Mouse (Mus musculus): ENCODE measurements at regions not wholly inside any gene's neighbourhood (a gene's known extent, or its start where the extent isn't known, plus 50 kb on each side); places are given as distances from the start of the nearest gene placed in this dataset.
A peak's percentile ranks its signal among the peaks of the same experiment; 100 is the strongest.

- DNase-seq (ENCODE audit: low spot score), result no peak
Measured at GRCm38 (mm10) chr10:71485063-71485762, 137.7 kb downstream of the Ipmk start.

GRCm38 (mm10) chr10:71489791-71490190 lies 142.2 kb downstream of the Ipmk start:
- DNase-seq (ENCODE audit: low spot score), result no peak

GRCm38 (mm10) chr10:71502096-71502495 lies 154.5 kb downstream of the Ipmk start:
- no peak for DNase-seq (ENCODE audit: low spot score)

- no peak for DNase-seq (ENCODE audit: low spot score)
Measured at GRCm38 (mm10) chr10:71504219-71504618, 156.7 kb downstream of the Ipmk start.

GRCm38 (mm10) chr10:71525290-71525689 lies 177.7 kb downstream of the Ipmk start:
- no peak for DNase-seq (ENCODE audit: low spot score)

GRCm38 (mm10) chr10:71533759-71534158 lies 186.2 kb downstream of the Ipmk start:
- DNase-seq (ENCODE audit: low spot score), result no peak

GRCm38 (mm10) chr10:71545489-71545888 lies 197.9 kb downstream of the Ipmk start:
- DNase-seq (ENCODE audit: low spot score), result no peak

GRCm38 (mm10) chr10:71546507-71546906 lies 198.9 kb downstream of the Ipmk start:
- DNase-seq (ENCODE audit: low spot score), result no peak

- no peak for DNase-seq (ENCODE audit: low spot score)
Measured at GRCm38 (mm10) chr10:71583716-71584115, 236.2 kb downstream of the Ipmk start.

GRCm38 (mm10) chr10:71598515-71598914 lies 251.0 kb downstream of the Ipmk start:
- no peak for DNase-seq (ENCODE audit: low spot score)

- no peak for DNase-seq (ENCODE audit: low spot score)
Measured at GRCm38 (mm10) chr10:71613736-71614135, 266.2 kb downstream of the Ipmk start.

GRCm38 (mm10) chr10:71617156-71617555 lies 269.6 kb downstream of the Ipmk start:
- no peak for DNase-seq (ENCODE audit: low spot score)

GRCm38 (mm10) chr10:71646071-71646470 lies 298.5 kb downstream of the Ipmk start:
- DNase-seq (ENCODE audit: low spot score), result no peak

GRCm38 (mm10) chr10:71657525-71657924 lies 310.0 kb downstream of the Ipmk start:
- DNase-seq (ENCODE audit: low spot score), result no peak

- DNase-seq (ENCODE audit: low spot score), result no peak
Measured at GRCm38 (mm10) chr10:71663545-71663944, 316.0 kb downstream of the Ipmk start.

- DNase-seq (ENCODE audit: low spot score), result peak; percentile 18
Measured at GRCm38 (mm10) chr10:71667160-71667571, 319.6 kb downstream of the Ipmk start.

GRCm38 (mm10) chr10:71679240-71679639 lies 331.7 kb downstream of the Ipmk start:
- no peak for DNase-seq (ENCODE audit: low spot score)

GRCm38 (mm10) chr10:71713456-71713855 lies 365.9 kb downstream of the Ipmk start:
- DNase-seq (ENCODE audit: low spot score), result no peak

GRCm38 (mm10) chr10:71727746-71728145 lies 380.2 kb downstream of the Ipmk start:
- DNase-seq (ENCODE audit: low spot score), result no peak

- DNase-seq (ENCODE audit: low spot score), result no peak
Measured at GRCm38 (mm10) chr10:71733821-71734220, 386.3 kb downstream of the Ipmk start.

- DNase-seq (ENCODE audit: low spot score), result no peak
Measured at GRCm38 (mm10) chr10:71734481-71734880, 386.9 kb downstream of the Ipmk start.

GRCm38 (mm10) chr10:71738280-71738679 lies 390.7 kb downstream of the Ipmk start:
- DNase-seq (ENCODE audit: low spot score), result no peak

GRCm38 (mm10) chr10:71748557-71749493 lies 401.3 kb downstream of the Ipmk start:
- DNase-seq (ENCODE audit: low spot score), result no peak
